Mouse (Mus musculus) frontal cortex, postnatal 10 days (tissue): ENCODE results near the gene Wwp2.

Experiments
- DNase-seq, 2 experiments: peaks; one replicate each; pipeline ENCODE4 v3.0.0; 2022; ENCODE audit warnings: low spot score in 2 of 2, mixed read lengths in 1 of 2

The Wwp2 gene

GRCm38 (mm10) chr8:107435962-107436831 is at the start of gene Wwp2:
Gene Wwp2 (plus strand): TSS chr8:107436365.
- peak; percentile 61 to 73 for DNase-seq

- no peak for DNase-seq
These were observed 49.5 kb upstream of the Wwp2 start for GRCm38 (mm10) chr8:107386642-107387041.

GRCm38 (mm10) chr8:107387861-107388260 is 48.3 kb upstream of the Wwp2 start:
- peak in 1 of 2 experiments; percentile 19 for DNase-seq

GRCm38 (mm10) chr8:107389557-107389956 is 46.6 kb upstream of the Wwp2 start:
- peak; percentile 25 to 48 for DNase-seq

GRCm38 (mm10) chr8:107390476-107391135 is 45.6 kb upstream of the Wwp2 start:
- DNase-seq = no peak

- DNase-seq = no peak
These were observed 45.0 kb upstream of the Wwp2 start for GRCm38 (mm10) chr8:107391136-107391516.

- no peak for DNase-seq
These were observed 40.8 kb upstream of the Wwp2 start for GRCm38 (mm10) chr8:107395397-107395796.

GRCm38 (mm10) chr8:107396106-107396670 is 40.0 kb upstream of the Wwp2 start:
- no peak for DNase-seq

GRCm38 (mm10) chr8:107397665-107398064 is 38.5 kb upstream of the Wwp2 start:
- no peak for DNase-seq

- peak in 1 of 2 experiments; percentile 15 for DNase-seq
These were observed 36.7 kb upstream of the Wwp2 start for GRCm38 (mm10) chr8:107399495-107399894.

- DNase-seq = no peak
These were observed 34.3 kb upstream of the Wwp2 start for GRCm38 (mm10) chr8:107401866-107402265.

GRCm38 (mm10) chr8:107403038-107403781 is 33.0 kb upstream of the Wwp2 start, which contains the start of gene Nqo1:
Gene Nqo1 (minus strand): TSS chr8:107403206.
- peak; percentile 55 to 67 for DNase-seq

GRCm38 (mm10) chr8:107404057-107404456 is 32.1 kb upstream of the Wwp2 start:
- DNase-seq = no peak

- DNase-seq = no peak
These were observed 30.2 kb upstream of the Wwp2 start for GRCm38 (mm10) chr8:107405935-107406334.

GRCm38 (mm10) chr8:107411391-107411790 is 24.8 kb upstream of the Wwp2 start:
- DNase-seq = no peak

- DNase-seq = no peak
These were observed 23.6 kb upstream of the Wwp2 start for GRCm38 (mm10) chr8:107412552-107412951.

- no peak for DNase-seq
These were observed 22.3 kb upstream of the Wwp2 start for GRCm38 (mm10) chr8:107413881-107414280.

GRCm38 (mm10) chr8:107417001-107417400 is 19.2 kb upstream of the Wwp2 start:
- DNase-seq = no peak

GRCm38 (mm10) chr8:107424176-107424575 is 12.0 kb upstream of the Wwp2 start:
- DNase-seq = no peak

- peak; percentile 91 to 96 for DNase-seq
These were observed 11.5 kb upstream of the Wwp2 start, which contains the start of gene Nob1 for GRCm38 (mm10) chr8:107424597-107425229. Gene Nob1 (minus strand): TSS chr8:107425051.

GRCm38 (mm10) chr8:107425230-107425597 is 11.0 kb upstream of the Wwp2 start:
- DNase-seq = no peak
